Mouse (Mus musculus) MEL (cell line): ENCODE data around the gene Iqcc.

Source experiments
- CHD2 ChIP-seq: IDR thresholded peaks from 2 replicates; pipeline ENCODE4 v1.6.1; 2011; ENCODE audit warnings: low read length, improper control_type of control experiment
- CTCF ChIP-seq, 3 experiments: IDR thresholded peaks in 2 of 3; conservative IDR thresholded peaks in 1 of 3; 2 replicates each; pipeline ENCODE4 v1.5.1; 2011 to 2012; ENCODE audit warnings: low read length in 3 of 3, low read depth in 2 of 3, mild to moderate bottlenecking in 2 of 3, improper control_type of control experiment in 1 of 3, inconsistent platforms in 1 of 3, mixed read lengths in 1 of 3, moderate library complexity in 1 of 3; ENCODE audit not compliant: control insufficient read depth in 1 of 3, insufficient read depth in 1 of 3, poor library complexity in 1 of 3, severe bottlenecking in 1 of 3
- EP300 ChIP-seq, 2 experiments: IDR thresholded peaks; 2 replicates each; pipeline ENCODE4 v1.6.1; 2011; ENCODE audit warnings: improper control_type of control experiment in 2 of 2, low read length in 2 of 2, low read depth in 1 of 2, mild to moderate bottlenecking in 1 of 2
- HCFC1 ChIP-seq: IDR thresholded peaks from 2 replicates; pipeline ENCODE4 v1.6.1; 2012; ENCODE audit warnings: low read depth, mild to moderate bottlenecking, inconsistent platforms, low read length, improper control_type of control experiment, moderate library complexity
- MYB ChIP-seq: IDR thresholded peaks from 2 replicates; pipeline ENCODE4 v1.6.1; 2011; ENCODE audit warnings: mild to moderate bottlenecking, low read depth, low read length, improper control_type of control experiment
- POLR2A ChIP-seq, 2 experiments: IDR thresholded peaks; 2 replicates each; pipeline ENCODE4 v1.6.1; 2011 to 2012; ENCODE audit warnings: low read length in 2 of 2, mild to moderate bottlenecking in 2 of 2, control low read depth in 1 of 2, improper control_type of control experiment in 1 of 2, low read depth in 1 of 2, moderate library complexity in 1 of 2; ENCODE audit not compliant: control insufficient read depth in 1 of 2, insufficient read depth in 1 of 2, poor library complexity in 1 of 2
- POLR2AphosphoS5 ChIP-seq: IDR thresholded peaks from 2 replicates; pipeline ENCODE4 v1.6.1; 2012; ENCODE audit warnings: low read depth, borderline replicate concordance, mild to moderate bottlenecking, inconsistent platforms, low read length, moderate library complexity, mixed read lengths
- RAD21 ChIP-seq: IDR thresholded peaks from 2 replicates; pipeline ENCODE4 v1.6.1; 2011; ENCODE audit warnings: mild to moderate bottlenecking, low read depth, low read length, improper control_type of control experiment
- RCOR1 ChIP-seq: IDR thresholded peaks from 2 replicates; pipeline ENCODE4 v1.6.1; 2012; ENCODE audit warnings: low read depth, mild to moderate bottlenecking, inconsistent platforms, low read length, improper control_type of control experiment
- SIN3A ChIP-seq: IDR thresholded peaks from 2 replicates; pipeline ENCODE4 v1.6.1; 2012; ENCODE audit warnings: low read length, improper control_type of control experiment, inconsistent platforms
- ZMIZ1 ChIP-seq: IDR thresholded peaks from 2 replicates; pipeline ENCODE4 v1.6.1; 2012; ENCODE audit warnings: low read depth, mild to moderate bottlenecking, inconsistent platforms, low read length, improper control_type of control experiment, moderate library complexity
- ZNF384 ChIP-seq: IDR thresholded peaks from 2 replicates; pipeline ENCODE4 v1.6.1; 2012; ENCODE audit warnings: low read depth, mild to moderate bottlenecking, inconsistent platforms, low read length, improper control_type of control experiment

DNA sequence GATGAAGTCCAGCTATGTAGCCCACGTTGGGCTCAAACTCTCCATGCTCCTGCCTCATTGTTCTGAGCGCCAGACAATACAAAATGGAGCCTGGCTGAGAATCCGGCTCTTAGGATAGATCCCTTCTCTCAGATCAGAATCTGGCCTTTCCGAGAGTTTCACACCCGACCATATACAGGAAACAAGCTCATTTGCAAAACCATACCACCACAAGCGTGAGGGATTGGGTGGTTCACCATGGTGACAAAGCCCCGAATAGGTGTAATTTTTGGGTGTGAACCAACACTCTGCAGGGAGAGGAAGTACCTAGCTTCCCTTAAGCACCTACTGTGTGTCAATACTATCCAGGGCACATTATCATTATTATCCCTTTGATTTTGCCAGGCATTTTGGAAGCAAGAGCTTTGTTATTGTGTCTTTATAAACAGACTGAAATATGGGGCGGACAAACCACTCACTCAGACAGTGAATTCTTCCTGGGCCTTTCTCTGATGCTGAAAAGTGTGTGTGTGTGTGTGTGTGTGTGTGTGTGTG, 47.3 kb downstream of the Iqcc start:
- TF ChIP-seq EP300 (IDR thresholded peaks at IDR 0.05; ENCODE audit: low read depth in 1 of 2, low read length in 2 of 2) = no peak
- TF ChIP-seq CTCF (IDR thresholded peaks at IDR 0.05 in 2 of 3, conservative IDR thresholded peaks at IDR 0.05 in 1 of 3; ENCODE audit: control insufficient read depth in 1 of 3, insufficient read depth in 1 of 3, low read depth in 2 of 3, low read length in 3 of 3, poor library complexity in 1 of 3, severe bottlenecking in 1 of 3) = no peak
- no peak for TF ChIP-seq RCOR1
- no peak for TF ChIP-seq POLR2A (IDR thresholded peaks at IDR 0.05; ENCODE audit: control insufficient read depth in 1 of 2, insufficient read depth in 1 of 2, low read depth in 1 of 2, low read length in 2 of 2, poor library complexity in 1 of 2)
- no peak for TF ChIP-seq MYB
- TF ChIP-seq POLR2AphosphoS5 = no peak
- TF ChIP-seq SIN3A = no peak
- no peak for TF ChIP-seq ZNF384
- TF ChIP-seq ZMIZ1 = no peak
- no peak for TF ChIP-seq HCFC1
- no peak for TF ChIP-seq RAD21
- no peak for TF ChIP-seq CHD2
